Mouse (Mus musculus) heart, adult 2 months (tissue): ENCODE results near the gene Fut9.

Experiments
- CTCF ChIP-seq: fragments of 200-600 bp; IDR thresholded peaks from 2 replicates; pipeline ENCODE4 v1.8.1; 2022; ENCODE audit warnings: antibody characterized with exemption, mild to moderate bottlenecking, moderate library complexity
- EP300 ChIP-seq: fragments of 200-500 bp; IDR thresholded peaks from 2 replicates; pipeline ENCODE4 v1.6.1; 2011; ENCODE audit warnings: low read depth, low read length, control low read depth; ENCODE audit not compliant: insufficient read depth

- no peak for TF ChIP-seq EP300
- no peak for TF ChIP-seq CTCF
Measured at GRCm38 (mm10) chr4:25768657-25769056, 31.4 kb downstream of the Fut9 start.
